Mouse (Mus musculus): Measurements from ENCODE around the gene Chaf1a.
A peak's percentile ranks its signal among the peaks of the same experiment; 100 is the strongest.

Gene Chaf1a

GRCm38 (mm10) chr17:56040030-56040856 lies at the start of gene Chaf1a:
Gene Chaf1a (plus strand): TSS chr17:56040439.
- DNase-seq (ENCODE audit: low spot score), result peak; percentile 97

- no peak for DNase-seq (ENCODE audit: low spot score)
Observed at GRCm38 (mm10) chr17:55996007-55996406, 44.2 kb upstream of the Chaf1a start.

GRCm38 (mm10) chr17:55999794-56000499 lies 40.3 kb upstream of the Chaf1a start:
- no peak for DNase-seq (ENCODE audit: low spot score)

- DNase-seq (ENCODE audit: low spot score), result no peak
Observed at GRCm38 (mm10) chr17:56003000-56003399, 37.2 kb upstream of the Chaf1a start.

DNA sequence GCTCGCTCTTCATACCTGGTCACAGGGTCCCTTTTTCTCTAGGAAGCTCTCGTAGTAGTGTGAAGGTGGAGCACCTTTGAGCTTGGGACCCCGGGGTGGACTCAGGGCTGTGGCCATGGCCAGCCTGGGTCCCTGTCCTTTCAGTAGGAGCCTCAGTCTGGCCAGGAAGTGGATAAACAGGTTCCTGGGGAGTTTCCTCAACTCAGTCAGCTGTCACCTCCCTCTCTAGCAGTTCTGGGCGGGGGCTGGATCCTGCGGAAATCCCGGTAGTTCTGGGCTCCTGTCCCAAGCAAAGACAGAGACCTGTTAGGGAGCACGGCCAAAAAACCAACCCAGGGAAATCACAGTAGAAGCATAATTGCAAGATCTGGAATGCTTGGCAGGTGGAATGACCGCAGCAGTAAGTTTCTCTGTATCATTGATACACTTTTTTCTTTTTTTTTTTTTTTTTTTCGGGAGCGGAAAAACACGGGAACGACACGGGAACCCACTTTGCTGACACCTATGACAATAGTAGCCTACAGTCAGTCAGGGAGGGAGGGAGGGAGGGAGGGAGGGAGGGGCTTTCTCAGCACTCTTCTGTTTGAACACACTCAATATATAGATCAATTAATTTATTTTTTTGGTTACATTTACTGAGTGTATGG lies 34.7 kb upstream of the Chaf1a start, which contains the start of the genes Stap2 and Mpnd:
Gene Stap2 (minus strand): TSS at position 170 of the 647 bp plus-strand sequence.
Gene Mpnd (plus strand): TSS at position 297 of the 647 bp plus-strand sequence.
- no peak for DNase-seq (ENCODE audit: low spot score)

DNA sequence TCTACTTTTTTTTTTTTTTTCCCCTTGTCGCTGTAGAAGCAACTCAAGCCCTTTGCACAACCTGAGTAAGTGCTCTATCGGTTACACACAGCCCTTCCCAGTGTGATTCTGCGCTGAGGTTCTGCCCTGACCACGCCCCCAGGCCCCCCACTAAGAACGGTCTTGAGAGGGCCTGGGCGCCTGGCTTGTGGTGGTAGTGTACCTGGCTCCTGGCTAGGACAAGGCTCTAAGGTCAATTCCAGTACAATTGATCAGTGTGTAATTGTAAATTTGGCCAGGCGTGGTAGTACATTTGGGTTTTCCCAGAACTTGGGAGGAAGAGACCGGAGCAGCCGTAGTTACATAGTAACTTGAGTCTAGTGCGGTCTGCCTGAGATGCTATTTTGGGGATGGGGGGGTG lies 33.3 kb upstream of the Chaf1a start:
- DNase-seq (ENCODE audit: low spot score), result no peak

GRCm38 (mm10) chr17:56007444-56008355 lies 32.5 kb upstream of the Chaf1a start:
- no peak for DNase-seq (ENCODE audit: low spot score)

DNA sequence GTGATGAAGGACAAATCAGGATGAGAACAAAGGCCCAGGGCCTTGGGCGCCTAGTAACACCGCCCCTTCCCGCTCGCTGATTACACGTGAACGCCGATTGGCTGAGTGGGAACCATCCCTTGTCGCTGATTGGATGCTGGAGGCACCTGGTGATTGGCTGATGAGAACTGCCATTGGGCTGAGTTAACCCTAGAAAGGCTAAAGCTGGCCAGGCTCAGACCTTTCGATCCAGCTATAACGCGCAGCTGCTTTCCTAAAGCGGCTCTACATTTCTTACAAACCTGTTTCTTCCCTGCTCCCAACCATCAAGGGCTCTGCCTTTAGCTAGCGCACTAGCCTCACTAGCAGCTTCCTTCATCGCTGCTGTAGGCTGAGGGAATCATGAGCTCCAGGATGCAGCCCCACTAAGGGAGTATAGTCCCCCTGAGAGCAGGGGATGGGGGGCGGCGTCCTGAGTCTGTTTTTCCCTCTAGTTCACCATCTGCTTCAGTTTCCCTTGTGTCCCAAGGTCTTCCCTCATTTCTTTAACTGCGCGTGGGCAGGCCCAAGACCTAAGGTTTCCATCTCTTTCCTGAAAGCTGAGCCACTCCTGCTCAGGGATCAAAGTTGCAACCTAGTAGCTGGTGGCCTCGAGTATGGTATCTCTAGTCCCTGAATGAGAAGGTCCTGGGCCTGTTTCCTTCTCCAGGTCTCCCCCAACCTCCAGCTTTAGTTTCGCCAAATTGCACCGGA lies 31.7 kb upstream of the Chaf1a start:
- DNase-seq (ENCODE audit: low spot score), result peak; percentile 93

DNA sequence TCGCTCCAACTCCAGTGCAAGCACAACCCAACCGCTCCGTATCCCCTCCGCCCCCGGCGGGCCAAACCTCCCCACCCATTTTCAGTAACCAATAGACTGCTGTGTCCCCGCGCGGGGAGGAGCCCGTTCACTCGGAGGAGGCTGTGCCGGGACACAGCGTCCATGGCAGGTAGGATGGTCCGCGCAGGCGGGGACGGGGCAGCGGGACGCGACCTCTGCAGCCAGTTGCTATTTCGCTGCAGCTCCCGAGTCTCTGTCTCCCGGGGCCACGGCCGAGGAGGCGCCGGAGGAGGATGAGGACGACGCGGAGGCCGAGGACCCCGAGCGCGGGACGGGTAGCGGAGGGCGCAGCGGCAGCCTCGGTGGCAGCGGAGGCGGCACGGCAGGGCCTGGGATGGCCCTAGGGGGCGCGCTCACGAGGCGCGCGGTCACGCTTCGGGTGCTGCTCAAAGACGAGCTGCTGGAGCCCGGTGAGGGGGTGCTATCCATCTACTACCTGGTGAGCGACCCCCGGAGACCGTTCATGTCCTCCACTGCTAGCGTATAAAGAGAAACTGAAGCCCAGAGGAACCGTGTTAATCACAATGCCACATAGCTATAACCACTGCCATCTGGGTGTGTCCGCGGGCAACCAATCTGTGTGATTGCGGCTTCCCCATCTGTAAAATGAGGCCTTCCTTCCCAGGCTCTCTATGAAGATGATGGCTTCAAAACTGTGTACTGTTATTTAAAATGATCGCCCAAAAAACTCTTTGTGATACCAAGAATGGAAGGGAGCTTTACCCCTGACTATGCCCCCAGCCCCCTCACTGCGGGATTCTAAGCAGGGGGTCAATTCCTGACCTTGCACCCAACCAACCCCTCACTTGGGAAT lies 30.9 kb upstream of the Chaf1a start:
- peak; percentile 88 for DNase-seq (ENCODE audit: low spot score)

- no peak for DNase-seq (ENCODE audit: low spot score)
Observed at GRCm38 (mm10) chr17:56009962-56010240, 30.3 kb upstream of the Chaf1a start.

DNA sequence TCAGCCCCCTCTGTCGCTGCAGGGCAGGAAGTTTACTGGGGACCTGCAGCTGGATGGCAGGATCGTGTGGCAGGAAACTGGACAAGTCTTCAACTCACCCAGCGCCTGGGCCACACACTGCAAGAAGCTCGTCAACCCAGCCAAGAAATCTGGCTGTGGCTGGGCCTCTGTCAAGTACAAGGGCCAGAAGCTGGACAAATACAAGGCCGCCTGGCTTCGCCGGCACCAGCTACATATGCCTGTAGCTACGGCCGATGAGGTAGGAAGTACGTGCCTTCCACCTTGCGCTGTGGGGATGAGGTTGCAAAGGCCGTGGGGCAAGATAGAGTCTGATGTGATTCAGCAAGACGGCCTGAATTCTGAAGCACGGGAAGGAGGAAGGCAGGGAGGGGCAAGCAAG lies 30.0 kb upstream of the Chaf1a start:
- DNase-seq (ENCODE audit: low spot score), result no peak

- DNase-seq (ENCODE audit: low spot score), result no peak
Observed at GRCm38 (mm10) chr17:56010681-56011080, 29.6 kb upstream of the Chaf1a start.

DNA sequence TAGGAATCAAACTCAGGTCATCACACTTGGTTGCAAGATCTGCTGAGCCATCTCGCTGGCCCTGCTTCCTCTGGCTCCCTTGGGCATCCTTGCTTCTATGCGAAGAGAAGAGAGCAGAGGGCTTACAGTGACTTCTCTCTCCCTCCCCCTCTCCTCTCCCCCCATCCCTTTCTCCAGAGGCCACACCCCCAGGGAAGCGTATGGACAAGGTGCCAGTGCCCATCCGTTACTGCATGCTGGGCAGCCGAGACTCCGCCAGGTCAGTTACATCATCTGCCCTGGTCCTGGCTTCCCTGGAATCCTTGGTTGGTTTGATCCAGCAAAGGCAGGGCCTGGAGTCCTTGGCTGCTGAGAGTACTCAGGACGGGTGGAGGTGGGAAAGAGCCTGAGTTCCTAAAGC lies 28.8 kb upstream of the Chaf1a start:
- DNase-seq (ENCODE audit: low spot score), result no peak

GRCm38 (mm10) chr17:56015293-56015692 lies 24.9 kb upstream of the Chaf1a start:
- no peak for DNase-seq (ENCODE audit: low spot score)

DNA sequence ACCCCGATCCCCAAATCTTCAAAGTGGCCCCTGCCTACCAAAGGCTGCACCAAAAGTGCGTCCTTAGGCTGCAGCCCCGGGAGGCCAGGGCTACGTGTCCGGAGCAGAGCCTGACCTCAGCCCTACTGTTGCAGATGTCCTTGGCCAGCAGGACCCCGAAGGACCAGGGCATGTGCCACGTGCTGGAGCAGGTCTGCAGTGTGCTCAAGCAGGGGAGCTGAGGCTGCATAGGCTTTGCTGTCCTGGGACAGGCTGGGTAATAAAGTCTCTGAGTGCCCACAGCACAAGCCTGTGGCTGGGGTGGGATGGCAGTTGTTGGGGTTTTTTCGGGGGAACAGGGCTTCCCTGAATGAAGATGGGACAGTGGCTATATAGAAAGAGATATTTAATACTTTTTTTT lies 23.9 kb upstream of the Chaf1a start:
- DNase-seq (ENCODE audit: low spot score), result no peak

GRCm38 (mm10) chr17:56016793-56017785 lies 23.1 kb upstream of the Chaf1a start:
- DNase-seq (ENCODE audit: low spot score), result no peak

- DNase-seq (ENCODE audit: low spot score), result no peak
Observed at GRCm38 (mm10) chr17:56017848-56018247, 22.4 kb upstream of the Chaf1a start.

DNA sequence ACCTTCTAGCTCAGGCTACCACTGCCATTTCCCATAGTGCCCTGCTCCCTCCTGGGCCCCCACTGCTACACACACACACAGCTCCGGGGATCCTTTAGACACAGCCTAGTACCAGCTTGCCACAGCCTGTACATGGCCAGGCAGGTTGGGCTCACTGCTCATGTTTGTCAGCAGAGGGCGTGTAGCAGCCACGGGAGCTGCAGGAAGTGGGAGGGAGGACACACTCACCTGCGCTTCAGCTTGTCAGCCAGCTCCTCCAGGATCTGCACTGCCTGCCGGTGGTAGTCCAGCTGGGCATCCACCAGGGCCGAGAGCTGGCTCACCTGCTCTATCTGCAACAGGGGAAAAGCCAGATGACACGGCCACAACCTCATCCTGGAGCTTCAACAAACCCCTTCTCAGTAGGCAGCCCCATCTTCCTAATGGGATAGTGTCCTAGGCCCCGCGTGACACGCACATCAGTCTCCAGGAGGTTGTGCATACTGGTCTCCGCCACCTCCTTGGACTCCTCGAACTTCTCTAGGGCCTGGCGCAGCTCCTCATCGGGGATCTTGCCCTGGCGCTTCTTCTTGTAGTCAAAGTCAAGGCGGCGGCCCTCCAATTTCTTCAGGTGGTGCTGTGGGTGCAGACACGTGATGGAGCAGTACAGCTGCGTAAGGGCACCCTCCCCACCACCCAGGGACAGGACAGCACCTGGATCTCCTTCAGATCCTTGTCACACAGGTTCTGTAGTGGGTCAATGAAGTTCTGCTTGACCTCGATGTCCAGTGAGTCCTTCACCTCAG lies 21.7 kb upstream of the Chaf1a start:
- no peak for DNase-seq (ENCODE audit: low spot score)

Measured in left cerebral cortex, adult 11 months (tissue).